Mouse (Mus musculus) c-Kit-positive CD71-negative TER-119-negative erythroid progenitor cells, embryonic 14.5 days (primary cell): ENCODE measurements around the gene Papss2.

ENCODE experiments used
- DNase-seq: peaks from one replicate; pipeline ENCODE4 v3.0.0-alpha.2; 2013; ENCODE audit warnings: low read depth

Papss2 gene

DNA sequence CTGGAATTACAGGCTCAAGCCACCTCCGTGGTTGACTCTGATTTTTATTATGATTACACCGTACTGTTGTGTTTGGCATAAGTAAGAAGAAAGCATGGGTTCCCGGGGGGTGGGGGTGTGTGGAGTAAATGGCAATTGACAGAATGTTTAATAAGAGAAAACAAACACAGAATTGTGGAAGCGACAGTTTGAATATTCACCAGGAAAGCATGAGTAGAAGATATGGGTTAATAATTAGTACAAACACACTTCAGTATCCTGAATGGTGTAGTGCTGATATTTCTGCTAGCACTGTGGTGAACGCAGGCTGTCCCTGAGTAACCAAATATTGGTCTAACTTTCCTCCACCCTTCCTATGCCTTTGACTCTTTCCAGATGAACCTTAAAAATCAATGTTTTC lies 3.8 kb downstream of the Papss2 start:
- no peak for DNase-seq

DNA sequence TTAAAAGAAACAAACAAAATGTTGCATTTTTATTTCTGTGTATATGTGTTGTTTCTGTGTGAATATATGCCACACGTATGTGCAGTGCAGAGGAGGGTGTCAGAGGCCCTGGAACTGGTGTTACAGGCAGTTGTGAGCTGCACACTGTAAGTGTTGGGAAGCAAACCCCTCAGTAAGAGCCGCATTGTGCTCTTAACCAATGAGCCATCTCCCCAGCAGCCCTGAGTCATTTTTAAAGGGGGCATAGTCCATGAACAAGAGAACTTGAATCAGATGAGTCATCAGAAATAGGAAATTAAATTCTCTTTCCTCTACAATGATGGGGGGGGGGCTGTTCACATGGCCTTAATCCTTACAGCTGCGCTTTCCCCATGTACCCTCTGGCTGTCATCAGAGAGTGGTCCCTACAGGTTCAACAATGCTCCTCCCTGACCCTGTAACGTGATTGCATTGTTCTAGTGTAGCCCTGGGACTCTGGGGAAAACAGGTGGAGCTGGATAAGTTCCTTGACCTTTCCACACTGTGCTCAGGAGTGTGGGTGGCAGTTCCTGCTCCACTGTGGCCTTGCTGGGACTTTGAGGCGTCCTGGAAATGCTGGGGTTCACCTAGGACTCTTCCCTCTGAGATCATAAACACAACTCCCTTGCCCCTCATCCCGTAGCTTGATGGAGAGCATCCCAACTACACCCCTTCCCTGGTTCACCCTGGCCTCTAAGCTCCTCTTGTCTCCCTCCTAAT lies 5.6 kb downstream of the Papss2 start:
- DNase-seq = no peak

DNA sequence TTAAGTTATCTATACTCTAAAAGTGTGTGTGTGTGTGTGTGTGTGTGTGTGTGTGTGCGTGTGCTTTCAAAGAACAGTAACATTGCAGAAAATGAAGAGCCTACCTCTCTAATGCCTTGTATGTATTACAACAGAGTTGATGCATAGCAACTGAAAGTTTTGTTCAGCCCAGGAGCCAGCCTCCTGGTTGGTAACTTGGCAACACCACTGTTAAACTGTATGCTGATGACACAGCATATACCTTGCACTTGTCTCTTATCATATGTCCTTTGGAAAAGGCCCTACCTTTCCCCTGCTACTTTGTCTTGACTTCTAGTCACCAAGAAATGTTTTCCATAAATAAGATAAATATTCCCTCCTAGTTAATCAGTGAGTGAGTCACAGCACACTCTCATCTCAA lies 7.9 kb downstream of the Papss2 start:
- DNase-seq = no peak

DNA sequence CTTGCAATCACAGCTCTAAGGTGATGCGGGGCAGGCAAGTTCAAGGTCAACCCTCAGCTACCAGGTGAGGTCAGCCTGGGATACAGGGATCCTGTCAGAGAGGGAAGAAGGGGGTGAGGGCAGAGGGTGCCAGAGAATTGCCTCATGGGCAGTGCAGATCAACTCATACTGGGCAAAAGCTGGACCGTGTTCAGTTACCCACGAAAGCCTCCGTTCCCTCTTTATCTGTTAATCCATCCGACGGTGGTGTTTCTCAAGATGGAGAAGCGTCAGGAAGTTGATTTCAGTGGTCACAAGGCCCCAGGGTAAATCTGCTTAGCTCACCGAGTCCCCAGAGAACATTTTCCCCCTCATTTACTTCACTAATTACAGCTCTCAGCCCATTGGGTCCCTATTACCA lies 8.5 kb downstream of the Papss2 start:
- no peak for DNase-seq

DNA sequence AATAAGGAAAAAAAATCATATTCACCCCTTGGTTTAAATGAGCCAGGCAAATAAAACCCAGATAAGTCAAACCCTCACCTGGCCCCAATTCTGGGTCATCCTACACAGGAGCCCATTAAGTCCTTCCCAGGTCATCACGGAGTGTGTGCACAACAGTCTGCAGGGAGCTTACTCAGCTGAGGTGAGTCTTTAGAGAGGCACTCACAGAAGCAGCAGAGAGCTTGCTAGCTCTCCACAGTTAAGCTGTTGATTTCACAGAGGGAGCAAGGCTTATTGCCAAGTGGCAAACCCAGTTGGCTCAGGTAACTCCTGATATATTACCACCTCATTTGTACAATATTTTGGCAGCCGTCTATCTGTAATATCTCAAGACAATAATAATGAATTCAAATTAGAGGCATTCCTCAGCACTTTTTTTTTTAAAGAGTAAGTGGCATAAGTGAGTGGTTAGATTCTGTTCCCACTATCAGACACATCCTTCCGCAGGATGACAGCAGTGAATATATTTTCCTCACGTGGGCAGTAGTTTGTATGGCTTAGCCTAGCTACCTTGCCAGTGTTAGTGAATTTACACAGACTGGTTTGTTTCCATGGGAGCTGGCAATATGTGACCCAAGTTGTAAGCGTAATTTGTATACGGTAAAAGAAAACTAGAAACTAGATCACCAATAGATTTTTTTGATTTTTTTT lies 9.1 kb downstream of the Papss2 start:
- DNase-seq = no peak

DNA sequence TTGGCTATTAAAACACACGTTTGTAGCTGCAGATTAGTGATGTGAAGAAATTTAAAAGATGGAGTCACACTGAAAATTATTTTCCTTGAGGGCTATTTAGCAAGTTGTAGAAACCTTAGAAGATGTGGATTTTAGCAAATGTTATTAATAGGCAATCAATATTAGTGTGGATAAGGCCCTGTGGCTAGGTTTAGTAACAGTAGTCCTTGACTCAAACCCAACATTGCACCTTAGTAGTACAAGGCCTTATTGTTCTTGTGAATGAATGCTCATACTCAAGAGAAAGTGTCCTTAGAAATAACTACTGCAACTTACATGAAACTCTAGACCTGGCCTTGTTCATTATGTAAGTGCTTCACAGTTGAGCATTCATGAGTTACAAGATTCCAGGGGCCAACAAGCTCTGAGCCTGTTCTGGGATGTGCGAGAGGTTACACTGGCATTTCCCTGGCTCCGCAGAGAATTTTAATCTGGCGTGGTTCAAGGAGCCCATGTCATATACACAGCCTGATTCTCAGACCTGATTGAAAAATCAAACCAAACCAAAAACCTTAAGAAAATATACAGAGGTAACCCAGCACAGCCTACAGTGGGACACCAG lies 10.7 kb downstream of the Papss2 start:
- no peak for DNase-seq

DNA sequence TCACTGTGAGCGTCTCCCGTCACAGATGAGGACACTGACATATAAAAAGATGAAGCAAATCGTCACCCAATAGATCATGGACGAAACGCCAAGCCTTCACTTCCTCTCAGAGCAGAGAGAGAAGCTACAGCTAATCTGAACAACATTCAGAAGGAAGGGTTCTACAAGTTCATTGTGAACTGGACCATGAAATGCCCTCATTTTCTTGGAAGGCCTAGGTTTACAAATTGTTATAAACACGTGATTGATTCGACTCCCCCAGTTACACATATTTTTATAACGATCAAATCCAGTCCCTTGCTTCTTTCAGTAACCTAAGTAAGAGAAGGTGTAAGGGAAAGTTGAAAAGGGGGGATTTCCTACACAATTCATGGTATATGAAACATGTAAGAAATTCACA lies 11.4 kb downstream of the Papss2 start:
- DNase-seq = no peak

DNA sequence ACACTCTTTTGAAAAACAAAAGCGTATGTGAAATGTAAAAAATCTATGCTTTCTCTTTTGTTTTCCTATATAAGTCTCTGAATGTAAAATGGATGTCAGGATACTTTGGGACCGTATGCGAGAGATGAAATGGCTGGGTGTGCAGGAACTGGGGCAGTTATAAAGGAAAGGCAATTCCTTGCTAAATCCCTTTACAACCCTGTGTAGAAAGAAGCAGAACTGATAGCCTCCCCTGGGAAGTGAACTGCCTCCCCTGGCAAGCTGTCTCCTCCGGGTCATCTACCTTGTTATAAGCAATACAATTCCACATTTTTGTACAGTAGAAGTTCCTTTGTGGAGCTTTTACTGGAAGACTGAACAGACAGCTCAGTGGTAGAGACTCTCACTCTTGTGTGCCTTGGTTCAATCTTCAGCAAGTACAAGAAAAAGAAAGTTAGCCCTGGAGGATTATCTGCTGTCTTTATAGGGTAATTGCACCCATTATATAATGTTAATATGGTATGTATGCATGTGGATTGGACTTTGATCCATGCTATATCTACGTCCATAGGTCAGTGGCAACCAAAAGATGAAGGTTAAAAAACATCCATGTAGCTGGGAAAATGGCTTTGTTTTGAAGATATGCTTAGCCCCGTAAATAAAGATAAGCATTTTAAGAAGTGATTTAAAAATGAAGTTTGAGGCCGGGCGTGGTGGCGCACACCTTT lies 15.9 kb downstream of the Papss2 start:
- no peak for DNase-seq

DNA sequence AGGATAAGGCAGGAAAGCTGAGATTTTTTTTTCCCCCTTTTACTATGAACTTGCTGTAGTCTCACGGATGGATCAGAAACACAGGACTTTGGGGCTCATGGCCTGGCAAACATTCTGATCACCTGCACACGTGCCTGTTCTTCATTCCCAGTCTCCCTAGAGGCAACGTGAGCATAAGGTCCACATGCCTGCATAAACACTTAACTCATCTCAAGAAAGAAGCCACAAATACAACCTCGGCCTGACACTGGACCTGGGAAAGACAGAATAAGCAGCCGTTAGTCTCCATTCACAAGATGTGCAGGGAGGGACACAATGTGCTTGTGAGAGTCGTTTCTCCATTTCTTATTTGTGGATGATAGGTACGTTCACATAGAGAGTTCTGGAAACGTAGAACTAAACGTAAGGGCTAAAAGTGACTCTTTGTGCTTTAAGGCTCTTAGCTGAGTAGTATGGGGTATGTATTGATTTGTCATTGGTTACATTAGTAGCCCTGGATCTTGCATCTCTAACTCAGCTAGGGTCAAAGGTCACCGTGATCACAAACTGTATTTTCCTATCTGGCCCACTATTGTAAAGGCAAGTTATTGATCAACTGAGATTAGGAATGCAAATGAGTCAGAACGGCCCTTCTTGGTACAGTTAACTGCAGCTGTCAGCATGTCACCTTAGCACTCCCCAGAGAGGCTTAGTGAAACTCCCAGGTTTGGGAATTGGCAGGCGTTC lies 18.6 kb downstream of the Papss2 start:
- DNase-seq = no peak

DNA sequence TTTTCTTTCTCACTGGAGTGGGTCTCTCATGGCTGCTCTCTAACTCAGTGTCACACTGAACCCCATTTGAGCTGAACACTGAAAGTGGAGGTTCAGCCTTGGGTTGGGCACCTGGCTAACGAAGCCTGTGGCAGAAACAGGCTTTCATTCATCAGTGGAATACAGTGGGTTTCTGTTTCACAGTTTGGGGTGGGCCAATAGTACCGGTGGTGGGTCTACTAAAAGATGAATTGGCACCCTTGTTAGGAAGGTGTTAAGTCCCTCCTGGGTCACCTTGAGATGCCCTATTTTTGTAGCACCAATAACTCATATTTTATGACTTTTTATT lies 19.1 kb downstream of the Papss2 start:
- no peak for DNase-seq

DNA sequence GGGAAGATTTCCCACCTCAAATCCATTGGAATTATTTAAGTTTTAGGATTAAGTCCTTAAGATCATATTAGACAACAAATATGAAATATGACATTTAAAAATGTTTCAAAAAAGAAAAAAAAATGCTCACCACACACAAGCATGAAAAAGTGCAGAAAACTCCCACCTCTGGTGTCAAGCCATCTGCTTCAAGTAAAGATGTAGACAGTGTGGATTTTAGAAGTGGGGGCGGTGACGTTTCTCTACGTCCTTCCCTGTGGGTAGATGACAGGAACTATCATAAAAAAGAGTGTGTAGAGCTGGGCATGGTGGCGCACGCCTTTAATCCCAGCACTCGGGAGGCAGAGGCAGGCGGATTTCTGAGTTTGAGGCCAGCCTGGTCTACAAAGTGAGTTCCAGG lies 21.1 kb downstream of the Papss2 start:
- DNase-seq = no peak

DNA sequence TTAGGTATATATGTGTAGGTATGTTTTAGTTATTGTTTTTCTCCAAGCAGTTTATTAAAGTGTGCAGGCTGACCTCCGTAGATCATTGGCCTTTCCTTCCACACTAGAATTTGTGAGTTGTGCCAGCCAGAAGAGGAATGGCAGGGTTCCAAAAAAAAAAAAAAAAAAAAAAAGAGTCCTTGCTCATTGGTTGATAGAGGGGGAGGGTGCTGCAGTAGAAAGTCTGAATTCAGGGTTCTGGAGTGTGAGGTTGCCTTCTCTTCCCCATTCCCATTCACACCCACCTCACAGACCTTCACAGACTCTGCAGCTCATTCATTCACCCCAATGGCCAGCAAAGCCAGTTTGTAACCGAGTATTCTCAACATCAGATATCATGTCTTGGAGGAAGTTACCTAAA lies 24.1 kb downstream of the Papss2 start:
- no peak for DNase-seq

DNA sequence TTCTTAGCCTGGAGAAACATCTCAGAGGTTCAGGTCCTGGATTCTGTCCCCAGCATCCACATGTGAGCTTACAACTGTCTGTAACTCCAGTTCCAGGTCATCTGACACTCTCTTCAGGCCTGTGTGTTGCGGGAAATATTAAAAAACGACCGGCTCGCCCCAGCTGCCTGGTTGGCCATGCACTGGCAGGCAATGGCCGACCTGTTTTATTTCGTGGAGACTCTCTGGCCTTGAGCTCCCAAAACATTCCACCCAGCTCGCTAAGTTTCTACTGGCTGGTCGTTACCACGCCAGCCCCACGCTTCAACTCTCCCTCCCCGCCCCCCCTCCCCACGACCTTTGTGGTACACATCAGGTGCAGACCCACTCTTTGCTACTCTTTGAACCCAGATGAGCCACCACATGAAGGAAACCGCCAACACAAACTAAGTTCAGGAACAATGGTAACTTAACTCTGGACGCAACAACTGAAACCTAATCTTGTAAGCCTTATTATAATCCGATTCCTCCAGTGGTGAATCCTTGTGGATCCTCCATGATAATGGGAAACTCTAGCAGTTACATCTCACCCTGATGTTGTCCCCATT lies 25.4 kb downstream of the Papss2 start:
- DNase-seq = no peak

DNA sequence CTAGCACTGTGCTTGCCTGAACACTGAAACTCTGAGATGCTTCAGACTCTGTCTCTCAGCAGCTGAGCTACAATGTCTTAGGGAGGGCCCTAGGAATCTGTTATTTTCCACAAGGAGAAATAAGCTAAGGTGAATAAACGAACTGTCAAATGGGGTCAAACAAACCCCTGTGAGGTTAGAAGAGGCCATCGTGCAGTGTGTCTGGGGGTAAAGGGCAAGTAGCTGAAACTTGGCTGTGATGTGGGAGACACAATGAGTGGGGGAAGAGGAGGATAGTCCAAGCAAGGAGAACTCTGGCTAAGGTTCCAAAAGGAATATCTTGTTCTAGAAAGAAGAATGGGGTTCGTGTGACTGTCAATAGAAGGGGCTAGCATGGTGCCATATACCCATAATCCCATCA lies 26.6 kb downstream of the Papss2 start:
- no peak for DNase-seq

DNA sequence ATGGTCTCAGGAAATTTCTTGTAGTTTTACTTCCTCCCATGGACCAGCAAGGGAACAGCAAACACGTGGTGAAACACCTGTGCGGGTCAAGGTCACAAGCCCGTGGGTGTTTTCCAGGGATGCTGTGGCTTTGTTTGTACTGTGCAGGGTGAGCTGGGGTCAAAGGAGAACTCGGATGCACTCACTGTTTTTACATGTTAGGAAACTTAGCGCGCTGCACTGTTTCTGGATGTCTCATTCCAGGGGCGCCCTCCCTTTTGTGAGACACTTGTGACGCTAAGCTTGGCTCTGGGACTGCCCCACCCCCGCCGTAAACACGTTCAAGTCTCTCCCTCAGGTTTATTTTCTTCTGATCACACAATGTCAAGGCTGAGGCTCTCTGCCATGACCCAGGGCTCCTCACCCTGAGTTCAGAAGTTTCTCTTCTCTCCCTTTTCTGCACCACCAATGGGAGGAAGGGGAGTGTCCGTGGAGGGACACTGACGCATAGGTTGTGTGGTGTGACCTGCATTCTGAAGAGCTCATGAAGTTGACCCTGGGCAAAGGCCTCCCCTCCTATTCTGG lies 31.3 kb downstream of the Papss2 start:
- no peak for DNase-seq

DNA sequence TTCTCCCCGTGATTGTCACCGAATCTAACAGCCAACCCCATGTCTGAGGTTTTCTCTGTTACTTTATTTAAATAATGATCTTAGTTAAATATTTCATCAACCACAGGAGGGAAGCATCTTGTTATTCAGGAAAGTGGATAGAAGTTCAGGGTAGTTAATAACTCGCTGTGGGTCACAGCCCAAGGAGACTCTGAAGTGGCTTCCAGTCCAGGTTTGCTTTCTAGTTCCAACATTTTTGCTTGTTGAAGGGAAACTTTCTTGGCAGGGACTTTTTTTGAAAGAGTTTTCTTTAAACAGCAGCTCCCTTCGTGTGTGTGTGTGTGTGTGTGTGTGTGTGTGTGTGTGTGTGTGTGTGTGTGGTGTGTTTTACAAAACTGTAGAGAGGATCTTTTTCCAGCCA lies 32.0 kb downstream of the Papss2 start:
- DNase-seq = no peak

DNA sequence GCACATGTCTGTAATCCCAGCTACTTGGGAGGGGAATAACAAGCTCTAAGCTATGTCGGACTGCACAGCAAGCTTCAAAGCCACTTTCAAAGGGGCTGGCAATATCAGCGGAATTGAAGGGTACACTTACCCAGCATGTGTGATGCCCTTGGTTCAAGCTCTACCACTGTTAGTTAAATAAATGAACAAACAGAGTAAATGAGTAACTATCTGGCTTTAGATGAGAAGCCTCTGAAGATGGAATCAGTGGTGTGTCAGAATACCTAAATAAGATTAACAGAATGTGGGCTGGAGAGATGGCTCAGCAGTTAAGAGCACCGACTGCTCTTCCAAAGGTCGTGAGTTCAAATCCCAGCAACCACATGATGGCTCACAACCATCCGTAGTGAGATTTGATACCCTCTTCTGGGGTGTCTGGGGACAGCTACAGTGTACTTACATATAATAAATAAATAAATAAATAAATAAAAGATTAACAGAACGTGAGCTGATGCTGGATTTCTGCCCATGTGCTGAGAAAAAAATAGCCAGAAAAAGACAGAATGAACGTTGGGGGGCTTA lies 33.1 kb downstream of the Papss2 start:
- no peak for DNase-seq

DNA sequence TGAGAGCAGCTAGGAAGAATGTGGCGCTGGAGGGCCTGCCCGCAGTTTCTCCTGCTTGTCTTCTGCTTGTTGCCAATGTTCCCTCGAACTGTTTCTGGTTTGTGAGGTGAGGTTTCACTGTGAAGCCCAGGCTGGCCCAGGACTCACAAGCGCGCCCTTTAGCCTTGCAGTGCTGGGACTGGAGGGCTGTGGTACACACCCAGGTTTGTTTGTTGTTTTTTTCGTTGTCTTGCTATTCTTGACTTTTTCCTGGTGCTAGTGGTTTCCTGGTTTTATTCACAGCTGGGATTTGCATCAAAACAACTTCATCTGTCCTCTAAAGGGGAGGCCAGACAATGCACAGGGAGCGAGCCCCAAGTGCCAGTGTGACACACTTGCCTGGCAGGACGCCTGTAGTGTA lies 39.3 kb downstream of the Papss2 start:
- DNase-seq = no peak

DNA sequence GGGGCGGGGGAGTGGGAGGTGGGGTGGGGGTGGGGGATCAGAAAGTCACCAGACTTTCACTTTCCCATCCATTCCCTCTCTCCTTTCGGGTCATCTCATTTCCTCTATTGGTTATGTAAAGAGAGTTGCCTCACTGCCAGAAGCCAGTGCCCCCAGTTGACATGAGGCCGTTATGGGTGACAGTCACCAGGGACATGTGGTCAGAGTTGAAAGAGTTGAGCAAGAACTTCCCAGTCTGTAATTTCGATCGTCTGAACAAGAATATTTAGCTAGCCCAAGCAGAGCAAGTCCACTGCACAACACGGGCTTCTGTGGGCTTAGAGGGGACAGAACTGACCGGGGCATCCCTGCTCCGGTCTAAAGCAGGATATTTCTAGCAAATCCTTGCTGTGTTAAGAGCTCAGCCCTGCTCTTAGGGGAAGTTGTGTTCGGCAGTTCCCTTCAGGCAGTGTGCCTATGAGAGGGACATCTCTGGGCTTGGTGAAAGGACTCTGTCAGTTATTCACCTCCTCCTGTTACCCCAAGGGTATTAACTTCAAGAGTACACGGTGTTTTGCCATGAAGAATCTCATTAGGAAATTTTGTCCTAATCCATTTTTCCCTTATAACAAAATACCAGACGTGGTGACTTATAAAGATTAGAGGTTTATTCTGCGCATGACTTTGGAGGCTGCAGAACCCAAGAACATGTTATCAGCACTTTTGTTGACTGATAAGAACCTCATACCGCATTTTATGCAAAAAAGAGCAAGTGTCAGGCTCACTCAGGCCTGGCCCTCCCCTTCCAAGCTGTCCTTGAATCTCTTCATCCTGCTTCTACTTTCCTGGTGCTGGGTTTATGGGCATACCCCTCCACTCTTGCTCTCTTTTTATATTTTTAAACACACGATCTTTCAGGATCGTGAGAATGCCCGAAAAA lies 42.0 kb downstream of the Papss2 start:
- peak; percentile 42 for DNase-seq

DNA sequence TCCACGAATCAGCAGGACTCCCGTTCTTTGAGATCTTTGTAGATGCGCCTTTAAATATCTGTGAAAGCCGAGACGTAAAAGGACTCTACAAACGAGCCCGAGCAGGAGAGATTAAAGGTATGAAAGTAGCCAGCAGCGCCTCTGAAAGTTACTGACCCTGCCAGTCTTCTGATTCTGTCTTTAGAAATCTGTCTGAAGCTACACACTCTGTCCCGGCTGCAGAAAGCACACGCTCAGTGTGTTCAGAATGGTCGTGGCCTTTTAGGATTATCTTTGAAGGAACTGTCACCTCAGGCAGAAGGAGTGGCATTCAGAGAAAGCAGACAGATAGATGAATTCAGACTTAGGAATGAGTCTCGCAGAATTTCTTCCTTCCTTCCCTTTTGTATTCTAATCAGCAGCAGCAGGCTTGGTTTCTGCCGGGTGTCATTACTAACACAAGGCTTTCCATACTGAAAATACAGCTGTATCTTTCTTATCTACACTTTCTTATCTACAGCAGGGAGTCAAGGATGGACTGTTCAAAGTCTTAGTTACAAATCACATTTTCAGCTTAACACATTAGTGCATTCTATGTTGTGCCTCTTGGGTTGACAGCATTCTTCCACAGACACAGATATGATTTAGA lies 42.8 kb downstream of the Papss2 start:
- no peak for DNase-seq
